Mouse (Mus musculus) heart, adult 2 months (tissue): ENCODE results near the gene Fbxl13.
A peak's percentile ranks its signal among the peaks of the same experiment; 100 is the strongest.

ENCODE experiments used
- CTCF ChIP-seq: fragments of 200-600 bp; IDR thresholded peaks from 2 replicates; pipeline ENCODE4 v1.8.1; 2022; ENCODE audit warnings: antibody characterized with exemption, mild to moderate bottlenecking, moderate library complexity
- POLR2A ChIP-seq: fragments of 200-500 bp; IDR thresholded peaks from 2 replicates; pipeline ENCODE4 v1.6.1; 2011; ENCODE audit warnings: mild to moderate bottlenecking, low read depth, low read length, control low read depth; ENCODE audit not compliant: insufficient read depth

DNA sequence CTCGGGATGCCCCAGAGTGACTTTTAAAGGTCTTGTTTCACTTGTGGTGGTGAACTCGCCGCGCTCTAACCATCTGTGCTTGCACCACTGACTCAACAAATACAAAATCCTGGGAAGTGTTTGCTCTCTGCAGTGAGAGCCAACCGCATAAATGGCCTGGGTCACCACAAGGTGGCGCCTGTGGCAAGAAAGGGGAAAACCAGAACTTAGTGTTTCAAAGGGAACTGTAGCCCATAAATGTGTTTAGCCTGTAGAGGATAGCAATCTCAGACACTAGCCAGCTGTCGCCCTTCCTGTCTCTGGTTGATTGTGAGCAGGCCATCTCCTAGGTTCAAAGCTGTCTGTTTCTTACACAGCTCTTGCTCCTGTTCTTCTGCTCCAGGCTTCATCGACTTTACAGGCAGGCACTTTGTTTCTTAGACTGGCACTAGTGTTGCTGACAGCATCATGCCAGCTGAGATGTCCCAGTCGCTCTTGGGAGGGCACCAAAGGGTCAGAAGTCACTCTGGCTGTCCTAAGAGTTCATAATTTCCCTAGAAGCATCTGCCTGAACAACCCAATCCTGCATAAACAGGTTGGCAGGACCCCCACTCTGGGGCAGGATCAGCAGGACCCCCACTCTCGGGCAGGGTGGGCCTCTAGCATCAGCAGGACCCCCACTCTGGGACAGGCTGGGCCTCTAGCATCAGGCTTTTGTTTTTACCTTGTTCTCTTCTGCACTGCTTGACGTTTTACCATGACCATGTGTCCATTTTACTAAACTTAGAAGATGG, 13.4 kb upstream of the Fbxl13 start:
- TF ChIP-seq POLR2A (no peak), CTCF (peak; percentile 90)
